Mouse (Mus musculus) yolk sac, embryonic 10.5 days (tissue): Measurements from ENCODE around the gene Rsad1.

ENCODE experiments used
- DNase-seq: peaks from one replicate; pipeline ENCODE4 v3.0.0-alpha.2; 2017; ENCODE audit warnings: low spot score

Rsad1 gene

DNA sequence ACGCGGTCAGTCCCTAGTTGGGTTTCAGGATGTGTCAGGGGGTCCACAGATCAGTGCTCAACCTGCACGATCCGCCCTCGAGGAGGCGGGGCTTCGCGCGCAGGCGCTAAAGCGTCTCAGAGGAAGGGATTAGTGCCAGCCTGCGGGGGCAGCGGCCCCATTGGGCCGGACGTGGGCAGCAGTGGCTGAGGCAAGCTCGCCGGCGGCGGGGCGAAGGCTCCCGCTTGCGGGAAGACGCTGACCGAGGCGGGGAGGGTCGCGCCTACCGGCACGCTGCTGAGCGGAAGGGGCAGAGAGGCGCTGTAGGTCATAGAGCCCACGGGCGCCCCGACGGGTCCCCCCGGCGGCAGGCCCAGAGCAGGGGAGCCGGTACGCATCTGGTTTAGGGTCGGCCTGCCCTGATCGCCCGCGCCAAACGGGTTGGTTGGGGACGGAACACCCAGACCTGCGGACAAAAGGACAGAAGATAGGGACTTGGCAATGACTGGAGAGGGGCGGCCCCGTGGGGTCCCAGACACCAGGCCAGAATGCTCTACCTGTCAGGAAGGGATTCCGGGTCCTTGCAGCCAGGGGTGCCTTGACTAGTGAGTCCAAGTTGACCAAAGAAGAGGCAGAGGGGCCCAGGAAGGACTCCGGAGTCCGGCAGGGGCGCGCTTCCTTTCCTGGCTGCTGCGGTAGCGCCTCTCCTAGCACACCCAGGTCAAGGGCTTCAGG lies 57.9 kb downstream of the Rsad1 start:
- DNase-seq = peak; percentile 51
